Mouse (Mus musculus): ENCODE data around the gene 1810009A15Rik. TPM values are rescaled to one million over a fixed set of nuclear protein-coding genes. Genes with fewer than 3 reads are reported as not detected.
"Not testable (repeated sequence)": the region's sequence is repeated elsewhere in the genome, so short reads cannot be mapped to it uniquely, and the experiment has no call there.

Gene 1810009A15Rik
- total and polyA plus RNA-seq, 2 experiments from 2014 or later, result 28.4 to 37.3 TPM

GRCm38 (mm10) chr19:8852236-8852928 lies 36.3 kb upstream of the 1810009A15Rik start:
- peaks cover 13% of the 10 kb centered on the region for H3K36me3 ChIP-seq (replicated peaks; ENCODE audit: control insufficient read depth, insufficient read depth, low read length)
- no peak for TF ChIP-seq CTCF (IDR thresholded peaks at IDR 0.05; ENCODE audit: low read depth)
- no peak for TF ChIP-seq EP300 (IDR thresholded peaks at IDR 0.05; ENCODE audit: low read depth)
- H3K9me3 ChIP-seq (replicated peaks; ENCODE audit: control insufficient read depth, low read length), result no peaks in the 10 kb centered on the region
- H3K4me2 ChIP-seq (ENCODE audit: low read depth, low read length), result no peak overlapping the region
- no peak overlapping the region for H3K4me3 ChIP-seq (ENCODE audit: low read depth, low read length)
- no peak overlapping the region for H3K9ac ChIP-seq (replicated peaks; ENCODE audit: low read depth, low read length)
- WGBS, result 54% methylated on average over 10 of the region's 10 CpGs
- ATAC-seq (ENCODE audit: insufficient read depth, low read depth) (no peak), DNase-seq (ENCODE audit: low spot score) (no peak)
- no peaks in the 10 kb centered on the region for H3K4me1 ChIP-seq (ENCODE audit: control insufficient read depth, insufficient read depth)
- no peaks in the 10 kb centered on the region for H3K27me3 ChIP-seq (ENCODE audit: control insufficient read depth, insufficient read depth, low read length)
- no peak overlapping the region for H3K27ac ChIP-seq (ENCODE audit: low read depth)

- H3K27ac ChIP-seq (ENCODE audit: low read depth), result no peak overlapping the region
- H3K9ac ChIP-seq (replicated peaks; ENCODE audit: low read depth, low read length), result no peak overlapping the region
- DNase-seq (ENCODE audit: low spot score), result no peak
- WGBS, result 76% methylated on average over 3 of the region's 3 CpGs
- no peaks in the 10 kb centered on the region for H3K9me3 ChIP-seq (replicated peaks; ENCODE audit: control insufficient read depth, low read length)
- H3K27me3 ChIP-seq (ENCODE audit: control insufficient read depth, insufficient read depth, low read length), result no peaks in the 10 kb centered on the region
- H3K4me3 ChIP-seq (ENCODE audit: low read depth, low read length), result no peak overlapping the region
- TF ChIP-seq CTCF (IDR thresholded peaks at IDR 0.05; ENCODE audit: low read depth), result no peak
- no peak for TF ChIP-seq EP300 (IDR thresholded peaks at IDR 0.05; ENCODE audit: low read depth)
- no peak for ATAC-seq (ENCODE audit: insufficient read depth, low read depth)
- no peaks in the 10 kb centered on the region for H3K4me1 ChIP-seq (ENCODE audit: control insufficient read depth, insufficient read depth)
- peaks cover 6% of the 10 kb centered on the region; the same call in 1 of the 2 replicates for H3K36me3 ChIP-seq (replicated peaks; ENCODE audit: control insufficient read depth, insufficient read depth, low read length)
- no peak overlapping the region for H3K4me2 ChIP-seq (ENCODE audit: low read depth, low read length)
Observed at GRCm38 (mm10) chr19:8853117-8853516, 35.5 kb upstream of the 1810009A15Rik start.

DNA sequence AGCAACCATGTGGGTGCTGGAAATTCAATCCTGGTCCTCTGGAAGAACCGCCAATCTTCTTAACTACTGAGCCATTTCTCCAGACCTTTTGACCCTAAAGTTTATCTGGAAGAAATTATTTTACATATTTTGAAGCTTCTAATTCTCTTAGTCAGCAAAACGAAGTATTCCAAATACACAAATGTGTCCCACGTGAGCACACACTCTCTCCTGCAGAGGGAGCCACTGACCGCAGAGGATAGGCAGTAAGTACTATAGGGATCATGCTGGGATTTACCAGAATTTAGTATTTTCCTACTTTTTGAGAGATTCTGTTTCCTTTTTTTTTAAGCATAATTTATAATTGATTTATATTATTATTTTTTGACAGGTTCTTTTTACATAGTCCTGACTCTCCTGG lies 31.0 kb upstream of the 1810009A15Rik start:
- 42% methylated on average over 4 of the region's 4 CpGs for WGBS
- no peak overlapping the region for H3K4me3 ChIP-seq (ENCODE audit: low read depth, low read length)
- H3K36me3 ChIP-seq (replicated peaks; ENCODE audit: control insufficient read depth, insufficient read depth, low read length), result no peaks in the 10 kb centered on the region
- TF ChIP-seq CTCF (IDR thresholded peaks at IDR 0.05; ENCODE audit: low read depth), result peak; percentile 61
- no peak for TF ChIP-seq EP300 (IDR thresholded peaks at IDR 0.05; ENCODE audit: low read depth)
- H3K4me2 ChIP-seq (ENCODE audit: low read depth, low read length), result no peak overlapping the region
- ATAC-seq (ENCODE audit: insufficient read depth, low read depth) (no peak), DNase-seq (ENCODE audit: low spot score) (no peak)
- H3K9me3 ChIP-seq (replicated peaks; ENCODE audit: control insufficient read depth, low read length), result no peaks in the 10 kb centered on the region
- no peak overlapping the region for H3K9ac ChIP-seq (replicated peaks; ENCODE audit: low read depth, low read length)
- no peaks in the 10 kb centered on the region for H3K4me1 ChIP-seq (ENCODE audit: control insufficient read depth, insufficient read depth)
- no peak overlapping the region for H3K27ac ChIP-seq (ENCODE audit: low read depth)
- H3K27me3 ChIP-seq (ENCODE audit: control insufficient read depth, insufficient read depth, low read length), result no peaks in the 10 kb centered on the region

- Histone ChIP-seq H3K9ac (replicated peaks; ENCODE audit: low read depth, low read length) (no peak overlapping the region), H3K27me3 (ENCODE audit: control insufficient read depth, insufficient read depth, low read length) (no peaks in the 10 kb centered on the region), H3K4me3 (ENCODE audit: low read depth, low read length) (no peak overlapping the region), H3K36me3 (replicated peaks; ENCODE audit: control insufficient read depth, insufficient read depth, low read length) (no peaks in the 10 kb centered on the region), H3K27ac (ENCODE audit: low read depth) (no peak overlapping the region), H3K4me2 (ENCODE audit: low read depth, low read length) (no peak overlapping the region), H3K4me1 (ENCODE audit: control insufficient read depth, insufficient read depth) (no peaks in the 10 kb centered on the region), H3K9me3 (replicated peaks; ENCODE audit: control insufficient read depth, low read length) (no peaks in the 10 kb centered on the region)
- TF ChIP-seq CTCF (IDR thresholded peaks at IDR 0.05; ENCODE audit: low read depth) (peak; percentile 37), EP300 (IDR thresholded peaks at IDR 0.05; ENCODE audit: low read depth) (no peak)
- 24% methylated on average over 1 of the region's 1 CpGs for WGBS
- no peak for DNase-seq (ENCODE audit: low spot score)
- no peak for ATAC-seq (ENCODE audit: insufficient read depth, low read depth)
Observed at GRCm38 (mm10) chr19:8859018-8859417, 29.6 kb upstream of the 1810009A15Rik start.

DNA sequence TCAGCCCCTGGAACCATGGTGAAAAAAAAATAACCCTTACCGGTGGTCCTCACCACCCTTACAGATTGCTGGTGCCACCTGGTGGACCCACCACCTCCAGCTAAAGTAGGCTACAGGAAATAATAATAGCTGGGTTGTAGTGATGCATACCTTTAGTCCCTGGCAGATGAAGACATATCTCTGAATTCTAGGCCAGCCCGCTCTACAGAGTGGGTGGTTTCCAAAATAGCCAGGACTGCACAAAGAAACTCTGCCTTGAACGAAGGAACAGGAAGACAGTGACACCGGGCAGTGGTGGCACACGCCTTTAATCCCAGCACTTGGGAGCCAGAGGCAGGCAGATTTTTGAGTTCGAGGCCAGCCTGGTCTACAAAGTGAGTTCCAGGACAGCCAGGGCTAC lies 24.4 kb upstream of the 1810009A15Rik start:
- H3K4me3 ChIP-seq (ENCODE audit: low read depth, low read length), result no peak overlapping the region
- no peak for TF ChIP-seq CTCF (IDR thresholded peaks at IDR 0.05; ENCODE audit: low read depth)
- no peak for TF ChIP-seq EP300 (IDR thresholded peaks at IDR 0.05; ENCODE audit: low read depth)
- no peaks in the 10 kb centered on the region for H3K4me1 ChIP-seq (ENCODE audit: control insufficient read depth, insufficient read depth)
- no peak overlapping the region for H3K9ac ChIP-seq (replicated peaks; ENCODE audit: low read depth, low read length)
- DNase-seq (ENCODE audit: low spot score) (no peak), ATAC-seq (ENCODE audit: insufficient read depth, low read depth) (no peak)
- H3K36me3 ChIP-seq (replicated peaks; ENCODE audit: control insufficient read depth, insufficient read depth, low read length), result no peaks in the 10 kb centered on the region
- WGBS, result 71% methylated on average over 6 of the region's 6 CpGs
- no peaks in the 10 kb centered on the region for H3K9me3 ChIP-seq (replicated peaks; ENCODE audit: control insufficient read depth, low read length)
- H3K27ac ChIP-seq (ENCODE audit: low read depth), result no peak overlapping the region
- H3K27me3 ChIP-seq (ENCODE audit: control insufficient read depth, insufficient read depth, low read length), result no peaks in the 10 kb centered on the region
- H3K4me2 ChIP-seq (ENCODE audit: low read depth, low read length), result no peak overlapping the region

DNA sequence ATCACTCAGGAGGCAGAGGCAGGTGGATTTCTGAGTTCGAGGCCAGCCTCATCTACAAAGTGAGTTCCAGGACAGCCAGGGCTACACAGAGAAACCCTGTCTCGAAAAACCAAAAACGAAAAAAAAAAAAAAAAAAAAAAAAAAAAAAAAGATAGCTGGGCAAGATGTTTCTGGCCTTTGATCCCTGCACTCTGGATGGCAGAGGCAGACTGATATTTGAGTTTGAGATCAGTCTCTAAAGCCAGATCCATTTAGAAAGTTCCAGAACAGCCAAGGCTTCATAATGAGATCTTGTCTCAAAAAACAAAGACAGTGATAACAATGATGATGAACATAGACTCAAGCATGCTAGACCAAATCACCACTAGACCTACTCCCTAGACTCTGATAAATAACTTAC lies 18.3 kb upstream of the 1810009A15Rik start:
- Histone ChIP-seq H3K27ac (ENCODE audit: low read depth) (peak overlapping the region; percentile 85), H3K4me3 (ENCODE audit: low read depth, low read length) (peak overlapping the region; percentile 71), H3K36me3 (replicated peaks; ENCODE audit: control insufficient read depth, insufficient read depth, low read length) (peaks cover 21% of the 10 kb centered on the region), H3K4me2 (ENCODE audit: low read depth, low read length) (peak overlapping the region; percentile 79), H3K9ac (replicated peaks; ENCODE audit: low read depth, low read length) (peak overlapping the region; percentile 92; the same call in 1 of the 2 replicates)
- H3K4me1 ChIP-seq (ENCODE audit: control insufficient read depth, insufficient read depth); DNase-seq (ENCODE audit: low spot score); H3K9me3 ChIP-seq (replicated peaks; ENCODE audit: control insufficient read depth, low read length); ATAC-seq (ENCODE audit: insufficient read depth, low read depth); H3K27me3 ChIP-seq (ENCODE audit: control insufficient read depth, insufficient read depth, low read length): not testable (repeated sequence)
- WGBS, result 72% methylated on average over 2 of the region's 3 CpGs
